Mouse (Mus musculus): ENCODE results near the gene Adgrb3.

GRCm38 (mm10) chr1:25199392-25199791, 630.1 kb downstream of the Adgrb3 start:
- TF ChIP-seq GATA1 (IDR thresholded peaks at IDR 0.05; ENCODE audit: low read length) (no peak), TAL1 (IDR thresholded peaks at IDR 0.05; ENCODE audit: low read length) (no peak)

Measured in erythroblast, embryonic 14.5 days (primary cell).